Mouse (Mus musculus): ENCODE measurements at regions not wholly inside any gene's neighbourhood (a gene's known extent, or its start where the extent isn't known, plus 50 kb on each side); places are given as distances from the start of the nearest gene placed in this dataset.
"Not testable (repeated sequence)": the region's sequence is repeated elsewhere in the genome, so short reads cannot be mapped to it uniquely, and the experiment has no call there.

DNA sequence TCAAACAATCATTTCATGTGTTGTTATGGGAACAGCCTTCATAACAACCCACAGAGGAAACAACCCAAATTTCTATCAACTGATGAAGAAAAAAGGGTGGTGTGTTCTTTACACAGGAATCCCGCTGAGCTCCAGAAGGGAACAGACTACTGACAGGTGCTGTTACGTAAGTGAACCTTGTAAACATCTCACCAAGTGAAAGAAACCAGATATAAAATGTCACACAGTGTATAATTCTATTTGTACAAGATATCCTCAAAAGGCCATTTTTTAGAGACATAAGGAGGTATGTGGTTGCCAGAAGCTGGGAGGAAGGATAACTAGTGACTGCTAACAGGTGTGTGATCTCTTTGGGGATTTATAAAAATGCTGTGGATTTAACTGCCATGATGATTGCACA lies 119.9 kb downstream of the Plod2 start:
- DNase-seq (ENCODE audit: low read depth, low spot score) = no peak

DNA sequence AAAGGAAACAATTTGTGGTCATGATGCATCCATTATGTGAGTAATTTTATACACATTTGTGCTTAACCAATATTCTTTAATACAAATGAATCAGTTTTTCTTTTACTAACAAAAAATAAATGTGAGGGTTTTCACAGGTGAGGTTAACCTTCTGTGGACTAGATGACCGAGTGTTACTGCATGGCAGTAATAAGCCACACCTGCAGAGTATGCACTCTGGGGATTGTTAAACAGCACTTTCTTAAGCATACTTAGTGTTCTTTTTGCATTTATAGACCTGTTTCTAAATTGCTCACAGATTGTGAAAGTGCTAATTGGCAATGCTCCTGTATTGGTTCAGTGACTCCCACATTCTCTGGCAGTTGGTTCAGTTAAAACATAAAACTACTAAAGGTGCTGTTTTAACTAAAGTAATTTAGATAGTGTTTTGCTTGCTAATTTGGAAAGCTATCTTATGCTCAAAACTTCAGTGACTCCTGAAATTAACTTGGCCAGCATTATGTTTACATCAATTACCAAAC lies 125.4 kb downstream of the Plod2 start:
- no peak for DNase-seq (ENCODE audit: low read depth, low spot score)

GRCm38 (mm10) chr9:92671966-92672365 lies 129.9 kb downstream of the Plod2 start:
- no peak for DNase-seq (ENCODE audit: low read depth, low spot score)

- no peak for DNase-seq (ENCODE audit: low read depth, low spot score)
Measured at GRCm38 (mm10) chr9:92694361-92695016, 152.5 kb downstream of the Plod2 start.

GRCm38 (mm10) chr9:92697971-92698370 lies 155.9 kb downstream of the Plod2 start:
- no peak for DNase-seq (ENCODE audit: low read depth, low spot score)

DNA sequence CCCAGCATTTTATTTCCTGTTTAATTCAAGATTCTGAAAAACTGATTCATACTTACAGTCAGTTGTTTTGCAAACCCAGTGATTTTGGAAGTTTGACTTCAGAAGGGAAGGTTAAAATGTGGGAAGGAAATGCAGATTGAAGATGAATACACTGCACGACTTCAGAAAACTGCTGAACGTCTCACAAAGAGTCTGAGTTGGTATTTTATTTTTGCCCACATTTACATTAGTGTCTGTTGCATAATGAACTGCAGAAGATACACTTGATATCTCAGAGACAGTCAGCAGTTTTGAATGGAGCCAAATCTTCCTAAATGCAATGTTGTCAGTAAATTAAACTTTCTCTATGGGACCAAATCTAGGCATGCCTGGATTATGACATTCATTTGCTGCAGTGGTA lies 162.7 kb downstream of the Plod2 start:
- no peak for DNase-seq (ENCODE audit: low read depth, low spot score)

- no peak for DNase-seq (ENCODE audit: low read depth, low spot score)
Measured at GRCm38 (mm10) chr9:92707011-92707410, 165.0 kb downstream of the Plod2 start.

GRCm38 (mm10) chr9:92717176-92717575 lies 175.2 kb downstream of the Plod2 start:
- DNase-seq (ENCODE audit: low read depth, low spot score) = no peak

DNA sequence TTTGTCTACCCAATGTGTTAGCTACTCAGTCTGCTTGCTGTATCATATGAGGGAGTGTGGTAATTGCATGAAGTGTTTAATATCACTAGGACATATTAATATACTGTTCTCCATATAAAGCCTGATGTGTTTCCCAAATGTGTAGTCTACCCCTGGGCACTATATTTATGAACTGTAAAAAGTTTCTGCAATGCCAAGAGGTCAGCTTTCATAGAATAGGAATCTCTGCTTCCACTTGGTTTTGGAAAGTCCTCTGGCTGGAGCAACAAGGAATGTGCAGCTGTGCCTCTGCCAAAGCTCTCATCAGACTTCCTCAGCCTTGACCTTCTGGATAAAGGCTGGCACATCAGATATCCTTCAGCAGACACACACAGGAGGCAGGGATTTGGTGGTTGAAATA lies 176.3 kb downstream of the Plod2 start:
- DNase-seq (ENCODE audit: low read depth, low spot score) = no peak

- no peak for DNase-seq (ENCODE audit: low read depth, low spot score)
Measured at GRCm38 (mm10) chr9:92719251-92719650, 177.2 kb downstream of the Plod2 start.

- DNase-seq (ENCODE audit: low read depth, low spot score) = no peak
Measured at GRCm38 (mm10) chr9:92728864-92729263, 186.8 kb downstream of the Plod2 start.

- no peak for DNase-seq (ENCODE audit: low read depth, low spot score)
Measured at GRCm38 (mm10) chr9:92731396-92731795, 189.4 kb downstream of the Plod2 start.

- no peak for DNase-seq (ENCODE audit: low read depth, low spot score)
Measured at GRCm38 (mm10) chr9:92767532-92767931, 225.5 kb downstream of the Plod2 start.

DNA sequence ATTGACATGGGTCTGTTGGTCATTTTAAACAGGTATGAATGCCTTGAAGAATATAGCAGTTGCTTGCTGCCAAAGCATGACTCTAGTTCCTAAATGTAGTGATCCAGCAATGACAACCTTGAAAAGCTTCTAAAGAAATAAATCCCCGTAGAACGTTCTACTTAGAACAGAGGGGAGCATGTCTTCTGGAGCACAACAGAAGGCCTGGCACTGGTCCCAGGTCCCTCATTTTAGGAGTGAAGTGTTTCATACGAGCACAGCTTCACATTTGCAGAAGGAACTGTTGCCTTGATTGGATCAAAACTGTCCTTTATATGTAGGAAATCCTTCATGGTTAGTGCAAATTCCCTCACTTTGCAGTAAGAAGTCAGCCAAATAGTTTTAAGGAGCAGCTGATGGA lies 226.4 kb downstream of the Plod2 start:
- DNase-seq (ENCODE audit: low read depth, low spot score) = no peak

DNA sequence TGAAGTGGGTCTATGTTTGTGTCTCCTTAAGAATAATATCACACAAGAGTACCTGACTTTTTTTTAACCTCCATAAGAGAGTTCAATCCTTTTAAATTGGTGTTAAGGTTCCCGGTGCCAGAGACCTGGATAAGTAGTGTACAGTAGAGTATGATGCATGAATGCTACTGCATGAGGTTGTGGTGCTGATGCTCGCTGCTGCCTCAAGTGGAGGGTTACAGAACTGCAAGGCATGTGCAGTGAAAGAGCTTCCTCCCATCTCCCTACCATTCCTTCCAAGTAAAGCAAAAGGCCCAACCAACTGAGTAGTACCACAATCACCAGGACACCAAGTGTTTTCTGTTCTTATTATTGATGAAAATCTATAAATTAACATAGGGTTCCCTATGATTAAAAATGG lies 227.5 kb downstream of the Plod2 start:
- DNase-seq (ENCODE audit: low read depth, low spot score) = peak; percentile 3

- no peak for DNase-seq (ENCODE audit: low read depth, low spot score)
Measured at GRCm38 (mm10) chr9:92771002-92771401, 229.0 kb downstream of the Plod2 start.

DNA sequence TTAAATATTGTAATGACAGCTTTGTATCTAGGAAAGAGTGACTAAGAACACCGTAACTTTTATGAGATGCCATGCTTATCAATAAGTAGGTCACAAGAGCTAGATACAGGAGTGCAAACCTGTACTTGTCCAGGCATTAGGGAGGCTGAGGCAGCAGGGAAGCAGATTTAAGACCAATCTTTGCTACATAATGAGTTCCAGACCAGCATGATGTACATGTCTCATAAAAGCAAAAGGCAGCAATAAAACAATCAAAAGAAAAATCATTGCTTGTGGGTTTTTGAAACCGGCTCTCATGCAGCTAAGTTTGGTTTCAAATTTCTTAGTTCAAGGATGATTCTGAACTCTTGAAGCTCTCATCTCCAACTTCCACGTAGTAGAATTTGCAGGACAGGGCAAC lies 229.7 kb downstream of the Plod2 start:
- DNase-seq (ENCODE audit: low read depth, low spot score) = no peak

GRCm38 (mm10) chr9:92782922-92783454 lies 241.0 kb downstream of the Plod2 start:
- DNase-seq (ENCODE audit: low read depth, low spot score) = no peak

DNA sequence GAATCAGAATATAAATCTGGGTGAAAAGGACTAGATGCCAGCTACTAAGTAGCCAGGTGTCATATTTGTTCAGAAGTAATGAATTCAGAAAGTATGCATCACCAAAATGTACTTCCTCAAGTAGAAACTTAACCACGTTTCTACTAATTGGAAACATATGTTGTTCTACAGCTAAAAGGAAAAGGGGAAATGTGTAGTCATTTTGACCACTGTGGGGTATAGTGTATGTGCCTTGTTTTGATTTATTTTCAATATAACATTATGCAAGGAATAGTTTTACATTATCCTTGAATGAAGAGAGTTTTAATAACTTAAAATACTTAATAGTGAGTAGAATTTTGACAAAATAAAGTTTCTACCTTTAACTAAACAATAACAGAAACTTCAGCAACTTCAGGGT lies 257.7 kb downstream of the Plod2 start:
- DNase-seq (ENCODE audit: low read depth, low spot score) = no peak

GRCm38 (mm10) chr9:92809469-92809868 lies 267.4 kb downstream of the Plod2 start:
- DNase-seq (ENCODE audit: low read depth, low spot score) = no peak

GRCm38 (mm10) chr9:92820721-92821120 lies 278.7 kb downstream of the Plod2 start:
- DNase-seq (ENCODE audit: low read depth, low spot score) = no peak

DNA sequence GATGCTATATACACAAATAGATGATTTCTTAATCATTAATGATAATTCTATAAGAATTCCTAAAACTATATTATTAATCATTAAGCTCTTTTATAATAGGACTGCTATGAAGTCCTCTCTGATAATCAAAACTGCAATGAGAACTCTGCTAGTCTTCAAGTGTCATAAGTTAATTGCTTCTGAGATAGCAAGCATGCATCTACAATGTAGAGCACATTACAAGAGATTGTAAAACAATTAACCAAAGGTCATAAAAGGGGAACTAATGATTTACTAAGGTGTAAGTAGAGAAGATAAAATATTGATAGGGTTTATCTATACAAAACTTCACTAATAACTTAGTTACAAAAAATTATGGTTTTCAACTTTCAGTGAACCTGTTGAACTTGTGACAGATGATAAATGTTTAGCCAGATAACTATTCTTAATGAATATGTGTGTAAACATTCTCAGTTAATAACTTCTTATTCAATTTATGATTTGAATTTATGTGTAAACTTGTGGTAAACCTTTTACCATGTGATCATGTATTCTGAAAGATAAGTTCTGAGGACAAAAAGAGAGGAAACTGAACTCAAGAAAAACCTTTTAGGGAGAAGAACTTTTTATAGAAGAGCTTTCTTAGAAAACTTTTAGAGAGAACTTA lies 284.8 kb downstream of the Plod2 start:
- DNase-seq (ENCODE audit: low read depth, low spot score) = no peak

DNA sequence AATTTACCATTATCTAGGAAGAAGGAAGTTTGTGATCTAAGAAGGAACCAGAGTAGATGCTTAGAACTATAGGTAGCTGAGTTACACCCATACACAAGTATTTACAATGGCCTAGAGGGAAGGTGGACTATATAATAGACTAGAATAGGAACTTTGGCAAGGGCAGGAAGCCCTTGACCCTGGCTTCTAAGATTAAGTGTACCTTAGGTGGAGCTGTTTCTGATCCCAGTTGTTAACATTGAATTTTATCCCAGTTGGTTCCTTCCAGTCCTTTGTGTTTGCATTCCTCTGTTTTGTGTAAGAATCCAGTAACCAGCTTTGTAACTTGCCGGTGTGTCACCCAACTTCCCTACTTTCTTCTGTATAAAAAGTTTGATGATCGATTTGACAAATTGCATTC lies 294.1 kb downstream of the Plod2 start:
- not testable (repeated sequence) for DNase-seq (ENCODE audit: low read depth, low spot score)
